Comparison of ENCODE assay signal across 7 mouse cellular contexts in genomic region chr14:44988456-44989016, GRCm38 (mm10). TPM values are rescaled to one million over a fixed set of nuclear protein-coding genes. Genes with fewer than 3 reads are reported as not detected.
DNase-seq lines count a peak whose midpoint lies in the region; ATAC-seq lines count a peak whose summit lies in the region.

No protein-coding gene starts in this region.

- peaks cover 13% of the 10 kb centered on the region for H3K4me1 ChIP-seq in forebrain, embryonic 13.5 days

- H3K9me3 ChIP-seq in forebrain, embryonic 13.5 days (replicated peaks), result no peaks in the 10 kb centered on the region

- H3K27ac ChIP-seq in forebrain, embryonic 13.5 days, result no peak overlapping the region

- WGBS in forebrain, embryonic 13.5 days, result 3% methylated on average over 14 of the region's 14 CpGs

- peaks cover 23% of the 10 kb centered on the region for H3K27me3 ChIP-seq in forebrain, embryonic 13.5 days

- H3K36me3 ChIP-seq in forebrain, embryonic 13.5 days (ENCODE audit: poor library complexity, severe bottlenecking), result no peaks in the 10 kb centered on the region

- H3K9ac ChIP-seq in forebrain, embryonic 13.5 days, result peak overlapping the region; percentile 60

- peak; percentile 3 for DNase-seq in urinary bladder, postnatal 25 days (ENCODE audit: low spot score)
- DNase-seq in urinary bladder, postnatal 4 days (ENCODE audit: low spot score in 2 of 2), result no peak
- peak; percentile 83 for DNase-seq in induced T-regulatory cell, adult 2 months (ENCODE audit: low read depth)
- peak; percentile 33 for DNase-seq in lung, postnatal 14 days
- peak; percentile 10 for DNase-seq in ovary, postnatal 10 days (ENCODE audit: low spot score)
- no peak for DNase-seq in layer of hippocampus, postnatal 36 days

- H3K4me2 ChIP-seq in forebrain, embryonic 13.5 days, result peak overlapping the region; percentile 85

- ATAC-seq in forebrain, embryonic 13.5 days, result peak; percentile 44

- peak overlapping the region; percentile 49 for H3K4me3 ChIP-seq in forebrain, embryonic 13.5 days

RNA-seq across cellular contexts. Expression of gene Ptger2, which starts 0.5 kb away (rescaled TPM):
- 0.05 and 0.25 TPM in 2 replicates for polyA plus RNA-seq in forebrain, embryonic 13.5 days (2015; fragmentation: Nextera tagmentation; extraction: Ambion mirVana)
- total RNA-seq in layer of hippocampus, postnatal 36 days (2021), result under 1 TPM; 0.18 to 0.32 TPM

Comparison
In these comparisons a context has a peak if more than half of its experiments do, and no peak if none do; other contexts are left out.
1. DNase-seq: peak in urinary bladder, postnatal 25 days (single experiment), induced T-regulatory cell, adult 2 months (single experiment), lung, postnatal 14 days (single experiment) and ovary, postnatal 10 days (single experiment); none in urinary bladder, postnatal 4 days (0 of 2) and layer of hippocampus, postnatal 36 days (0 of 2).